Mouse (Mus musculus): ENCODE measurements at regions not wholly inside any gene's neighbourhood (a gene's known extent, or its start where the extent isn't known, plus 50 kb on each side); places are given as distances from the start of the nearest gene placed in this dataset.

DNA sequence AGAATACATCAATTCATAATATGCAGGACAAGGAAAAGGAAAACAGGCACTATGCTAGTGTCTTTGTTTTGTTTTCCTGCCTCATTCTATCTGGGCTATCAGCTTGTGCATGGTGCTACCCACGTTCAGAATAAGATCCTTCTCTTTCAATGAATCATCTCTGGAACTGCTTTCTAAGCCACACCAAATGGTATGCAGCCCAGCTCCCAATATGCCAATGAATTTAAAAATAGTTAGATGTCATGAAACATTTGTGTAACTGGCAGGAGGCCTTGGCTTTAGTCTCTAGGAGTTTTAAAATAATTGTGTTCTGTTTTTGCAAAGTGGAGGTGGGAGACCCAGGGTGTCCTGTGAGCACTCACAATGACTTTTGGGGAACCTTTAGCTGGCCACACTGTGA is 603.1 kb upstream of the Sema6d start:
- DNase-seq = no peak

DNA sequence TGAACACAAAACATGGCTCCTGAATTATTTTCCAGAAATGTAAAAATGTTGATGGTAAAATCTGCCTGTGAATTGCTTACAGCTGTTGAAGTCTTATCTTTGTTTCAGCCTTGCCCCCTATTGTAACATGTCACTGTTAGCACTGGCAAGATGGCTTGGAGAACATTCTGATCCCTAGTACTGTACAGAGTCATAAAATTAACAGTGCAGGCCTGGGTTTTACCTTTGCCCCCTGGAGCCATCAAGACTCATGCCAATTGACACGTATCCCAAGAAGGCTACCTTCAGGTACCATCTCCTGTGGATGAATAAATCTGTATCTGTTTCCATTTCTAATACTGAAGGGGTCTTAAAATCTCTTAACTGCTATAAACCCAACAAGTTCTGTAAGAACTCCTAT is 583.6 kb upstream of the Sema6d start:
- no peak for DNase-seq

DNA sequence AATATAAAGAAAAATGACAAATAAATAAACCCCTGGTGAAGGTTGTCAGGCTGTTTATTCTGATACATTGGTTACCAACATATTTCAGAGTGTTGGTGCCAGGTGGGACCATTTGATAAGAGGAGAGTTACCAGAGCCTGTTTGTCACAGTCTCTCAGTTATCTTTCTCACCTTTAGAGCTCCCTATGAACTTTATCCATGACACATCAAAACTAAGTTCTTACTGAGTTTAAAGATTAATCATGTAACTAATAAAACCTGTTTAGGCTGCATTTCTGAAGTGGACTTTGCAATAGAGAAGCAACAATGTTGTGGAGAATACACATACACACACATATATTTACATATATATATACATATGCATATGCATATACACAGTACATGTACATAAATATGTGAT is 582.7 kb upstream of the Sema6d start:
- no peak for DNase-seq

DNA sequence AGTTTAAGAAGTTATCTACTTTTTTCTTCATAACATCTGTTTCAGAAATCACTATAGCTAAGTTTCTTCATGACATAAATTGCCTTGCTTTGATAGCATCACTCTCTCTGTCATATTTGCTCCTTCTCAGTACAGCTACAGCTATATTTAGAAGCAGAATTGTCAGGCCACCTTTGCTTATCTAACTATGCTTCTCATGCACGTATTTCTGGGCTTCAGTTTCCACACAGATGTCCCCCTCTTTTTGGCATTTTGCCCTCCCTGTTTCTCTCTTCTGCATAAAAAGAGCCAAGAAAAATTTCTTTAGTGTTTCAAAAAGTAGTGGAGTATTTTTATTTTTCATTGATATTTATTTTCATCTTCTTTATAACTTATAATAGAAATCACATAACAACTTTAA is 560.9 kb upstream of the Sema6d start:
- no peak for DNase-seq

DNA sequence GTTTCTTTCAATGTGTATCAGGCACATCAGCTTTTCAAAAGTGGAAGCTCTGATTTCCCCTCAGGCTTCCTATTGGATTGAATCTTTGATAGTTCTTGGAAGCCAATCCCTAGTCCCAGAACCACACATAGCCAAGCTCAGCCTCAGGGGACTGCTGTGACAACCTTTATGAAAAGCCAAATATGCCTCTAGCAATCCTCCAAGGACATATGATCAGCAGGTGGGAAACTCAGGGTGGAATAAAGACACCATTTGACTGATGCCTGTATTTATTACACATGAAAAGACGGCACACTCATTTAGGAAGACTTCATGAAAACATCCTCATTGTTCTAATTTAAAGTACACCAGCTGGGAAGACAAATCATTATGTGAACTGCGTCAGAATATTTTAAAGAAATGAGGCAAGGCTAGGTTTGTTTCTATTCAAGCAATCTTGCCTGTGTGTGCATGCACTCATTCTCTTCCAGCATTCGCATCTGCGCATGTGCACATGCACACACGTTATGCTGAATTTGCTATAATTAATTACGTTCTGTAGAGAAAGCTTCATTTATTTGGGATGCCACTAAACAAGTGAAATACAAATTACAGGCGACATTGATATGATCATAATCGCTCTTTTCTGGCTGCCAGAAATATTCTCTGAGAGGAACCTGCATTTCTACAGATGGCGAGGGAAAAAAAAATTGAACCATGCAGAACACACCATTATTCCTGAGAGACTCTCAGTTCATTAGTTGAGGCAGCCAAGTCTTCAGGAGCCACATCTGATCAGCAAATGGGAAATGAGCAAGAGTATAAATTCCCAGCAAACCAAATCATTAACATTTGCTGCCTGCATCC is 556.6 kb upstream of the Sema6d start:
- DNase-seq = no peak

DNA sequence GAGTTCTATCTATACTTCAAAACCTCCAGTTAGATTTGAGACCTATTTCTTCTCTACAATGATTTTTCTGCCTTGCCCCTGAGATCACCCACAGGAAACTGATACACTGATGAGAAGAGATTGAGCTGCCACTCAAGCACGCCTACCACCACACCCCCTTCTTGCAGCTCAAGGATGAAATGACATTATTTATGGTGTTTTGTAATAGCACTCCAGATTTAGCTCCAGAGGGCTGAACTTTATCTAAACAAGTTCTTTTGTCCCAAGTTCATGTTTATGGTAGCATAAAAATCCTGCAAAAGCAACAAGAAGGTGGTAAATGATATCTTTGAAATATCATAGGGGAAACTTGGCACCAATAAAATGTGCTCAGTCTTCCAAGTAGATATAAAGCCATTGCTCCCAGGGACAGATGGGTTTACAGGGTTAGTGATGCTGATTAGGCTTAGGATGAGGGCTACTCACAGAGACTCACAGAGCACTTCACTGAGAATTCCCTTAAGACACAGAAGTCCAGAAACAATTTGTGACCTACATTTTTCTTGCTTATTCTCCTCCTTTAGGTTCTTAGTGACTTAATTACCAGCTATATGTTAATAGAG is 538.4 kb upstream of the Sema6d start:
- DNase-seq = peak; percentile 6

DNA sequence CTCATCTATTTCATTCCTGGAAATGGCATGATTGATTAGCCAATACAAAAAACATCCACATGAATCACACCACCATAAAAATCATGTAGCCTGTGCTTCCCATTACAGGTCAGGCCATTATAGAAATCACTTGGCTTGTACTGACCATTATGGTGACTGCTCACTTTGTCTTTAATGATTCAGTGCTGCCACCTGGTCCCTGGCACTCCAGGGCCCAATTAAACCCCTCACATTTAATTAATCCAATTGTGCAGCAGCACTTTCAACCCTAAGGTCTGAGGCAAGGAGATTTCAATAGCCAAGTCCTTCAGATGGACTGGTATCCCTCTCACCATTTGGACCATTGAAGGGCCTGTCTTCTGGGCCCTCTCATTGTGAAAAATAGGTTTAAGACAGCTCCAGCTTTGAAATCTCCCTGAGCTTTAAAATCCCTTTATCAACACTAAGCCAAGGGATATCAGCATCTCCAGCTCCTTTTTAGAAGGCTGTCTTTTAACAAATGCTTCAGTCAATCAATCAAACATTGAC is 531.6 kb upstream of the Sema6d start:
- no peak for DNase-seq
